Mouse (Mus musculus) lung, embryonic 15.5 days (tissue): ENCODE results near the gene Tmem216. TPM values are rescaled to one million over a fixed set of nuclear protein-coding genes. Genes with fewer than 3 reads are reported as not detected.

Source experiments
- ATAC-seq: fragments of 200-750 bp; cut with Nextera tagmentation; 2 replicates; pipeline ENCODE4 v1.8.0; 2017; ENCODE audit warnings: moderate number of reproducible peaks, borderline replicate concordance; ENCODE audit not compliant: low FRiP score, low TSS enrichment; ENCODE audit errors: extremely low read depth
- H3K27ac ChIP-seq: fragments of 300-500 bp; sonication (generic); 2 replicates; pipeline ENCODE4 v1.5.1; 2015; ENCODE audit warnings: moderate library complexity, mild to moderate bottlenecking, inconsistent platforms
- H3K27me3 ChIP-seq: fragments of 300-500 bp; sonication (generic); 2 replicates; pipeline ENCODE4 v1.6.1; 2015; ENCODE audit warnings: inconsistent platforms
- H3K36me3 ChIP-seq: fragments of 300-500 bp; sonication (generic); 2 replicates; pipeline ENCODE4 v1.6.1; 2015; ENCODE audit warnings: inconsistent platforms
- H3K4me1 ChIP-seq: fragments of 300-500 bp; sonication (generic); 2 replicates; pipeline ENCODE4 v1.6.1; 2015; ENCODE audit warnings: inconsistent platforms
- H3K4me2 ChIP-seq: fragments of 300-500 bp; sonication (generic); 2 replicates; pipeline ENCODE4 v1.6.1; 2015; ENCODE audit warnings: inconsistent platforms, mild to moderate bottlenecking, moderate library complexity
- H3K4me3 ChIP-seq: fragments of 300-500 bp; sonication (generic); 2 replicates; pipeline ENCODE4 v1.5.1; 2015; ENCODE audit warnings: mild to moderate bottlenecking, inconsistent platforms
- H3K9ac ChIP-seq: fragments of 300-500 bp; sonication (generic); 2 replicates; pipeline ENCODE4 v1.6.1; 2015; ENCODE audit warnings: inconsistent platforms
- H3K9me3 ChIP-seq: fragments of 300-500 bp; sonication (generic); 2 replicates; pipeline ENCODE4 v1.6.1; 2016; ENCODE audit warnings: inconsistent platforms
- WGBS: fragments of 180-500 bp; shearing (Covaris S2); methylation state at CpG from one replicate; pipeline ENCODE4 v1.1.7; 2015; 5-methylcytosine and 5-hydroxymethylcytosine counted together
- polyA plus RNA-seq: library from polyadenylated mRNA; unstranded; fragments of >200 nt; fragmentation: Nextera tagmentation; extraction: Ambion mirVana; gene quantifications from 2 replicates; pipeline ENCODE4 v1.2.1, GENCODE M21; 2015

The Tmem216 gene
- polyA plus RNA-seq, 1 experiment from 2014 or later, result 44.5 TPM

GRCm38 (mm10) chr19:10523483-10524080, 32.5 kb downstream of the Tmem216 start:
- H3K36me3 ChIP-seq, result peaks cover 11% of the 10 kb centered on the region; the same call in 1 of the 2 replicates
- no peak for ATAC-seq
- H3K4me1 ChIP-seq, result peaks cover 27% of the 10 kb centered on the region
- peak overlapping the region; percentile 73; the same call in 1 of the 2 replicates for H3K4me2 ChIP-seq
- H3K9ac ChIP-seq, result no peak overlapping the region
- no peak overlapping the region for H3K27ac ChIP-seq
- no peaks in the 10 kb centered on the region for H3K27me3 ChIP-seq
- no peak overlapping the region for H3K4me3 ChIP-seq
- H3K9me3 ChIP-seq, result no peaks in the 10 kb centered on the region
- 62% methylated on average over 5 of the region's 5 CpGs for WGBS

GRCm38 (mm10) chr19:10521926-10522325, 34.1 kb downstream of the Tmem216 start:
- Histone ChIP-seq H3K9ac (no peak overlapping the region), H3K9me3 (no peaks in the 10 kb centered on the region), H3K4me3 (no peak overlapping the region), H3K4me2 (no peak overlapping the region), H3K4me1 (peaks cover 18% of the 10 kb centered on the region), H3K36me3 (peaks cover 11% of the 10 kb centered on the region), H3K27ac (no peak overlapping the region), H3K27me3 (no peaks in the 10 kb centered on the region)
- 70% methylated on average over 1 of the region's 1 CpGs for WGBS
- ATAC-seq, result no peak

GRCm38 (mm10) chr19:10520355-10520754, 35.7 kb downstream of the Tmem216 start:
- no peaks in the 10 kb centered on the region for H3K9me3 ChIP-seq
- 38% methylated on average over 1 of the region's 1 CpGs for WGBS
- no peaks in the 10 kb centered on the region for H3K27me3 ChIP-seq
- H3K4me1 ChIP-seq, result peaks cover 7% of the 10 kb centered on the region
- H3K4me2 ChIP-seq, result no peak overlapping the region
- H3K4me3 ChIP-seq, result no peak overlapping the region
- H3K9ac ChIP-seq, result no peak overlapping the region
- no peak overlapping the region for H3K27ac ChIP-seq
- ATAC-seq, result no peak
- H3K36me3 ChIP-seq, result peaks cover 26% of the 10 kb centered on the region

- Histone ChIP-seq H3K9me3 (no peaks in the 10 kb centered on the region), H3K4me3 (no peak overlapping the region), H3K4me1 (no peaks in the 10 kb centered on the region), H3K4me2 (no peak overlapping the region), H3K27me3 (no peaks in the 10 kb centered on the region), H3K9ac (no peak overlapping the region), H3K36me3 (peaks cover 33% of the 10 kb centered on the region), H3K27ac (no peak overlapping the region)
- WGBS, result 63% methylated on average over 6 of the region's 6 CpGs
- no peak for ATAC-seq
Measured at GRCm38 (mm10) chr19:10510759-10511330, 45.2 kb downstream of the Tmem216 start.

GRCm38 (mm10) chr19:10502571-10502970, 53.5 kb downstream of the Tmem216 start:
- Histone ChIP-seq H3K4me3 (no peak overlapping the region), H3K4me2 (no peak overlapping the region), H3K36me3 (peaks cover 44% of the 10 kb centered on the region), H3K9me3 (no peaks in the 10 kb centered on the region), H3K27me3 (no peaks in the 10 kb centered on the region), H3K4me1 (no peaks in the 10 kb centered on the region), H3K9ac (no peak overlapping the region), H3K27ac (no peak overlapping the region)
- 0 out of 2 replicates have a peak, but pooled peaks have one; percentile 49 for ATAC-seq
- whole genome bisulfite sequencing, result 4% methylated on average over 4 of the region's 4 CpGs

- no peak overlapping the region for H3K4me2 ChIP-seq
- no peak for ATAC-seq
Measured at GRCm38 (mm10) chr19:10500581-10500980, 55.5 kb downstream of the Tmem216 start.

GRCm38 (mm10) chr19:10497512-10498160, 58.4 kb downstream of the Tmem216 start:
- ATAC-seq, result no peak
- Histone ChIP-seq H3K9ac (no peak overlapping the region), H3K27ac (no peak overlapping the region)

More at GRCm38 (mm10) chr19:10500581-10500980, 55.5 kb downstream of the Tmem216 start:
- no peak overlapping the region for H3K4me3 ChIP-seq
- H3K27ac ChIP-seq, result no peak overlapping the region
- H3K36me3 ChIP-seq, result peaks cover 36% of the 10 kb centered on the region
- H3K9me3 ChIP-seq, result no peaks in the 10 kb centered on the region
- H3K9ac ChIP-seq, result no peak overlapping the region
- no peaks in the 10 kb centered on the region for H3K4me1 ChIP-seq
- no peaks in the 10 kb centered on the region for H3K27me3 ChIP-seq
- WGBS, result 73% methylated on average over 8 of the region's 8 CpGs

GRCm38 (mm10) chr19:10496976-10497375, 59.1 kb downstream of the Tmem216 start:
- Histone ChIP-seq H3K27me3 (no peaks in the 10 kb centered on the region), H3K36me3 (peaks cover 20% of the 10 kb centered on the region), H3K4me2 (no peak overlapping the region), H3K27ac (no peak overlapping the region), H3K4me3 (no peak overlapping the region), H3K4me1 (0 out of 2 replicates have a peak, but pooled peaks cover 3% of the 10 kb centered on the region), H3K9ac (no peak overlapping the region), H3K9me3 (no peaks in the 10 kb centered on the region)
- 64% methylated on average over 2 of the region's 2 CpGs for WGBS
- ATAC-seq, result no peak

More at GRCm38 (mm10) chr19:10497512-10498160, 58.4 kb downstream of the Tmem216 start:
- no peak overlapping the region for H3K4me3 ChIP-seq
- peaks cover 24% of the 10 kb centered on the region for H3K36me3 ChIP-seq
- 50% methylated on average over 8 of the region's 8 CpGs for WGBS
- H3K27me3 ChIP-seq, result no peaks in the 10 kb centered on the region
- H3K9me3 ChIP-seq, result no peaks in the 10 kb centered on the region
- H3K4me2 ChIP-seq, result no peak overlapping the region
- H3K4me1 ChIP-seq, result no peaks in the 10 kb centered on the region

- Histone ChIP-seq H3K4me3 (no peak overlapping the region), H3K36me3 (0 out of 2 replicates have a peak, but pooled peaks cover 11% of the 10 kb centered on the region), H3K27me3 (no peaks in the 10 kb centered on the region), H3K9me3 (no peaks in the 10 kb centered on the region), H3K4me1 (0 out of 2 replicates have a peak, but pooled peaks cover 3% of the 10 kb centered on the region), H3K27ac (no peak overlapping the region), H3K9ac (no peak overlapping the region), H3K4me2 (no peak overlapping the region)
- WGBS, result 79% methylated on average over 1 of the region's 1 CpGs
- ATAC-seq, result no peak
Measured at GRCm38 (mm10) chr19:10495670-10496069, 60.4 kb downstream of the Tmem216 start.

GRCm38 (mm10) chr19:10486264-10486738, 69.7 kb downstream of the Tmem216 start:
- H3K4me3 ChIP-seq, result no peak overlapping the region
- H3K27ac ChIP-seq, result no peak overlapping the region
- WGBS, result 18% methylated on average over 9 of the region's 9 CpGs
- peak; percentile 61; the same call in 1 of the 2 replicates for ATAC-seq
- H3K27me3 ChIP-seq, result no peaks in the 10 kb centered on the region
- no peaks in the 10 kb centered on the region for H3K36me3 ChIP-seq
- H3K9me3 ChIP-seq, result no peaks in the 10 kb centered on the region
- 0 out of 2 replicates have a peak, but pooled peaks cover 5% of the 10 kb centered on the region for H3K4me1 ChIP-seq
- H3K9ac ChIP-seq, result no peak overlapping the region
- no peak overlapping the region for H3K4me2 ChIP-seq
